Mouse (Mus musculus): Measurements from ENCODE around the gene Ltbp1. TPM values are rescaled to one million over a fixed set of nuclear protein-coding genes. Genes with fewer than 3 reads are reported as not detected.

Ltbp1 gene
- total and polyA plus RNA-seq, 3 experiments, result 12.7 to 15.1 (median 13.0) TPM

DNA sequence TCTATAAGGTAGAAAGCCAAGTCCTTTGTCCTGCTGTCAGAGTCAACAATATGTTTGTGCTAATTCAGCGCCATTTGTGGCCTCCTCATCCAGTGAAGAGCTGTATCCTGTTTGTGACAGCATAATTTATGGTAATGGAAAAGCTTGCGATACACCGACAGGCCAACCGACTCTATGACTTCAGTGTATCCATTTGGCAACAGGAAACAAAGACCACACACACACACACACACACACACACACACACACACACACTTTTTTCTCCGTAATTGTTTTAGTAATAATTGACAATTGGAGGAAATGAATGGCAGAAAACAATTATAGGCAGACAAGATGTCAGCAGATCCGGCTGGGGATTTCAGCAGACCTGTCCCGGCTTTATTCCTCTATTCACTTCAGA is 435.3 kb downstream of the Ltbp1 start:
- DNase-seq, result no peak

DNA sequence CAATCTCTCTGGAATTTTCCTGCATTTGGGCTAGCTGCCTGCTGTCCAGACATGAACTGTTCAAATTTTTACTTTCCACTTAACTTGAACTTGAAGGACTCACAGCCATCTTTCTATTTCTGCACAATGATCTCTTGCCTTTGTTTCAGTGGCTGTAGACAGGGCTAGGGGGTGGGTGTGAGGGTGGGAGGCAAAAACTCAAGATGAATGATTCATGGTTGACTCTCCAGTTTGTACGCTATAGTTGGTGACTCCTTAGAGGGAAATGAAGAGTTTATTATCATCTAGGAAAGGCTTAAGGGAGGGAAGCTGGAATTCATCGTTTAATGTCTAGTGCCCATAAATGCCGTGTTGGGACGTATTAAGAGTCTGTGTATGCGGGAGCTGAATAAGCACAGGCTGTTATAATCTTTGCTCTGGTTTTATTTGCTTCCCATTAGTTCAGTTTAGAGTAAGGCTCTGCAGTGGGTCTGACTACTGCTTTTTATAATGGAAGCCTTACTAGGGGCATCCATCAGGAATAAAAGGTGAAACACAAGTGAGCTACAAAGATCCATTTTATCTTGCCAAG is 436.0 kb downstream of the Ltbp1 start:
- no peak for DNase-seq

Data from adrenal gland, adult 2 months (tissue).